Mouse (Mus musculus): ENCODE results near the gene Rpa1.
A peak's percentile ranks its signal among the peaks of the same experiment; 100 is the strongest.
"Not testable (repeated sequence)": the region's sequence is repeated elsewhere in the genome, so short reads cannot be mapped to it uniquely, and the experiment has no call there.

The Rpa1 gene

GRCm38 (mm10) chr11:75323326-75323737, 24.8 kb downstream of the Rpa1 start:
- DNase-seq (ENCODE audit: low read depth, low spot score), result no peak

GRCm38 (mm10) chr11:75319246-75319645, 28.9 kb downstream of the Rpa1 start:
- DNase-seq (ENCODE audit: low read depth, low spot score), result no peak

GRCm38 (mm10) chr11:75318351-75319221, 29.5 kb downstream of the Rpa1 start:
- DNase-seq (ENCODE audit: low read depth, low spot score), result no peak

GRCm38 (mm10) chr11:75313834-75314233, 34.3 kb downstream of the Rpa1 start:
- DNase-seq (ENCODE audit: low read depth, low spot score), result no peak

GRCm38 (mm10) chr11:75311751-75312150, 36.4 kb downstream of the Rpa1 start:
- no peak for DNase-seq (ENCODE audit: low read depth, low spot score)

GRCm38 (mm10) chr11:75310813-75311212, 37.3 kb downstream of the Rpa1 start:
- DNase-seq (ENCODE audit: low read depth, low spot score), result no peak

- DNase-seq (ENCODE audit: low read depth, low spot score), result no peak
Measured at GRCm38 (mm10) chr11:75308650-75309049, 39.5 kb downstream of the Rpa1 start.

- DNase-seq (ENCODE audit: low read depth, low spot score), result no peak
Measured at GRCm38 (mm10) chr11:75304797-75305196, 43.3 kb downstream of the Rpa1 start.

- no peak for DNase-seq (ENCODE audit: low read depth, low spot score)
Measured at GRCm38 (mm10) chr11:75300954-75301353, 47.2 kb downstream of the Rpa1 start.

- no peak for DNase-seq (ENCODE audit: low read depth, low spot score)
Measured at GRCm38 (mm10) chr11:75299786-75300185, 48.3 kb downstream of the Rpa1 start.

- DNase-seq (ENCODE audit: low read depth, low spot score), result no peak
Measured at GRCm38 (mm10) chr11:75298491-75298890, 49.6 kb downstream of the Rpa1 start.

- DNase-seq (ENCODE audit: low read depth, low spot score), result no peak
Measured at GRCm38 (mm10) chr11:75297631-75298030, 50.5 kb downstream of the Rpa1 start.

GRCm38 (mm10) chr11:75296406-75297005, 51.6 kb downstream of the Rpa1 start:
- DNase-seq (ENCODE audit: low read depth, low spot score), result no peak

GRCm38 (mm10) chr11:75295534-75295933, 52.6 kb downstream of the Rpa1 start:
- DNase-seq (ENCODE audit: low read depth, low spot score), result not testable (repeated sequence)

- DNase-seq (ENCODE audit: low read depth, low spot score), result no peak
Measured at GRCm38 (mm10) chr11:75294862-75295261, 53.3 kb downstream of the Rpa1 start.

- DNase-seq (ENCODE audit: low read depth, low spot score), result no peak
Measured at GRCm38 (mm10) chr11:75293852-75294361, 54.2 kb downstream of the Rpa1 start.

- no peak for DNase-seq (ENCODE audit: low read depth, low spot score)
Measured at GRCm38 (mm10) chr11:75292281-75292680, 55.8 kb downstream of the Rpa1 start.

GRCm38 (mm10) chr11:75291389-75292215, 56.5 kb downstream of the Rpa1 start:
- DNase-seq (ENCODE audit: low read depth, low spot score), result no peak

GRCm38 (mm10) chr11:75290566-75291271, 57.4 kb downstream of the Rpa1 start:
- peak; percentile 78 for DNase-seq (ENCODE audit: low read depth, low spot score)

GRCm38 (mm10) chr11:75289120-75289519, 59.0 kb downstream of the Rpa1 start:
- DNase-seq (ENCODE audit: low read depth, low spot score), result no peak

- DNase-seq (ENCODE audit: low read depth, low spot score), result no peak
Measured at GRCm38 (mm10) chr11:75288517-75288916, 59.6 kb downstream of the Rpa1 start.

Measured in embryo, embryonic 11.5 days (tissue).